Mouse (Mus musculus) liver, embryonic 14.5 days (tissue): ENCODE results near the gene Rassf7.
"Not testable (repeated sequence)": the region's sequence is repeated elsewhere in the genome, so short reads cannot be mapped to it uniquely, and the experiment has no call there.

ENCODE experiments used
- CTCF ChIP-seq: IDR thresholded peaks from 2 replicates; pipeline ENCODE4 v1.5.1; 2016; ENCODE audit warnings: antibody characterized with exemption, low read depth, control low read depth
- EP300 ChIP-seq: IDR thresholded peaks from 2 replicates; pipeline ENCODE4 v1.6.1; 2016; ENCODE audit warnings: antibody characterized with exemption, low read depth

DNA sequence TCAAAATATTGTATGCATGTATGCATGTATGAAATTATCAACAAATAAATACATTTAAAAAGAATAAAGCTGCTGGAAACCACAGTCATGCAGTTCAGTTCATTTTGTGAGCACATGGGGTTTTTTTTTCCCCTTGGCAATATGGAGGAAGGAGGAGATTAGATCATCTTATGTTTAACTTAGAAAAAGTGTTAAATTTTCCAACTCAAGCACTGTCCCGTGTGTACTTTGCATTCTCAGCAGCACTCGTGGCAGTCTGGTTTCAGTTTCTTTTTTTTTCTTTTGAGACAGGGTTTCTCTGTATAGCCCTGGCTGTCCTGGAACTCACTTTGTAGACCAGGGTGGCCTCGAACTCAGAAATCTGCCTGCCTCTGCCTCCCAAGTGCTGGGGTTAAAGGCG lies 34.8 kb downstream of the Rassf7 start:
- TF ChIP-seq CTCF, EP300: not testable (repeated sequence)
